Mouse (Mus musculus): ENCODE results near the gene Atf7. TPM values are rescaled to one million over a fixed set of nuclear protein-coding genes. Genes with fewer than 3 reads are reported as not detected.
"Not testable (repeated sequence)": the region's sequence is repeated elsewhere in the genome, so short reads cannot be mapped to it uniquely, and the experiment has no call there.

Atf7 gene
- polyA plus RNA-seq, 1 experiment from 2014 or later = 22.0 TPM

GRCm38 (mm10) chr15:102614224-102614623, 11.0 kb downstream of the Atf7 start:
- no peak overlapping the region for H3K4me2 ChIP-seq (replicated peaks)
- H3K4me1 ChIP-seq = no peaks in the 10 kb centered on the region
- H3K27me3 ChIP-seq (replicated peaks) = no peaks in the 10 kb centered on the region
- no peaks in the 10 kb centered on the region for H3K9me3 ChIP-seq
- H3K9ac ChIP-seq = no peak overlapping the region
- H3K4me3 ChIP-seq = no peak overlapping the region
- H3K27ac ChIP-seq = no peak overlapping the region
- H3K36me3 ChIP-seq = no peaks in the 10 kb centered on the region
- ATAC-seq (ENCODE audit: low FRiP score, low read depth) = no peak

- Histone ChIP-seq H3K36me3 (no peaks in the 10 kb centered on the region), H3K9me3 (no peaks in the 10 kb centered on the region), H3K4me2 (replicated peaks) (no peak overlapping the region), H3K4me3 (no peak overlapping the region), H3K9ac (no peak overlapping the region), H3K27me3 (replicated peaks) (no peaks in the 10 kb centered on the region), H3K27ac (no peak overlapping the region), H3K4me1 (no peaks in the 10 kb centered on the region)
- no peak for ATAC-seq (ENCODE audit: low FRiP score, low read depth)
Measured at GRCm38 (mm10) chr15:102612966-102613365, 12.3 kb downstream of the Atf7 start.

GRCm38 (mm10) chr15:102608586-102608985, 16.7 kb downstream of the Atf7 start:
- H3K27me3 ChIP-seq (replicated peaks); H3K4me1 ChIP-seq; H3K4me2 ChIP-seq (replicated peaks); ATAC-seq (ENCODE audit: low FRiP score, low read depth); H3K4me3 ChIP-seq; H3K27ac ChIP-seq; H3K9ac ChIP-seq; H3K36me3 ChIP-seq; H3K9me3 ChIP-seq: not testable (repeated sequence)
- 80% methylated on average over 1 of the region's 1 CpGs for WGBS

GRCm38 (mm10) chr15:102593996-102594656, 31.1 kb downstream of the Atf7 start:
- H3K4me1 ChIP-seq = peaks cover 8% of the 10 kb centered on the region
- H3K4me2 ChIP-seq (replicated peaks) = peak overlapping the region; percentile 25; the same call in 1 of the 2 replicates
- H3K9me3 ChIP-seq = no peaks in the 10 kb centered on the region
- no peak overlapping the region for H3K9ac ChIP-seq
- H3K36me3 ChIP-seq = no peaks in the 10 kb centered on the region
- WGBS = 29% methylated on average over 8 of the region's 8 CpGs
- H3K4me3 ChIP-seq = no peak overlapping the region
- no peak for ATAC-seq (ENCODE audit: low FRiP score, low read depth)
- H3K27me3 ChIP-seq (replicated peaks) = no peaks in the 10 kb centered on the region
- H3K27ac ChIP-seq = peak overlapping the region; percentile 15; the same call in 1 of the 2 replicates

- WGBS = 66% methylated on average over 1 of the region's 1 CpGs
Measured at GRCm38 (mm10) chr15:102592674-102593073, 32.6 kb downstream of the Atf7 start.

GRCm38 (mm10) chr15:102590567-102590966, 34.7 kb downstream of the Atf7 start:
- no peak for ATAC-seq (ENCODE audit: low FRiP score, low read depth)
- H3K9me3 ChIP-seq = no peaks in the 10 kb centered on the region
- 96% methylated on average over 1 of the region's 1 CpGs for WGBS
- no peak overlapping the region for H3K4me2 ChIP-seq (replicated peaks)
- peaks cover 8% of the 10 kb centered on the region for H3K4me1 ChIP-seq
- no peaks in the 10 kb centered on the region for H3K27me3 ChIP-seq (replicated peaks)
- H3K36me3 ChIP-seq = no peaks in the 10 kb centered on the region
- no peak overlapping the region for H3K9ac ChIP-seq
- no peak overlapping the region for H3K4me3 ChIP-seq
- no peak overlapping the region for H3K27ac ChIP-seq

More at GRCm38 (mm10) chr15:102592674-102593073, 32.6 kb downstream of the Atf7 start:
- H3K9me3 ChIP-seq = no peaks in the 10 kb centered on the region
- H3K27ac ChIP-seq = no peak overlapping the region
- peaks cover 8% of the 10 kb centered on the region for H3K4me1 ChIP-seq
- H3K27me3 ChIP-seq (replicated peaks) = no peaks in the 10 kb centered on the region
- no peaks in the 10 kb centered on the region for H3K36me3 ChIP-seq
- H3K4me2 ChIP-seq (replicated peaks) = no peak overlapping the region
- H3K4me3 ChIP-seq = no peak overlapping the region
- no peak for ATAC-seq (ENCODE audit: low FRiP score, low read depth)
- no peak overlapping the region for H3K9ac ChIP-seq

- H3K27ac ChIP-seq = no peak overlapping the region
- no peak overlapping the region for H3K9ac ChIP-seq
- peaks cover 12% of the 10 kb centered on the region for H3K4me1 ChIP-seq
- no peaks in the 10 kb centered on the region for H3K27me3 ChIP-seq (replicated peaks)
- no peak for ATAC-seq (ENCODE audit: low FRiP score, low read depth)
- WGBS = 97% methylated on average over 8 of the region's 8 CpGs
- no peaks in the 10 kb centered on the region for H3K9me3 ChIP-seq
- H3K36me3 ChIP-seq = no peaks in the 10 kb centered on the region
- no peak overlapping the region for H3K4me3 ChIP-seq
- no peak overlapping the region for H3K4me2 ChIP-seq (replicated peaks)
Measured at GRCm38 (mm10) chr15:102589826-102590225, 35.4 kb downstream of the Atf7 start.

GRCm38 (mm10) chr15:102585501-102585900, 39.8 kb downstream of the Atf7 start:
- Histone ChIP-seq H3K9me3 (no peaks in the 10 kb centered on the region), H3K27ac (no peak overlapping the region), H3K9ac (no peak overlapping the region), H3K36me3 (no peaks in the 10 kb centered on the region), H3K27me3 (replicated peaks) (no peaks in the 10 kb centered on the region), H3K4me2 (replicated peaks) (no peak overlapping the region), H3K4me3 (no peak overlapping the region), H3K4me1 (peaks cover 4% of the 10 kb centered on the region; the same call in 1 of the 2 replicates)
- 60% methylated on average over 5 of the region's 5 CpGs for WGBS
- ATAC-seq (ENCODE audit: low FRiP score, low read depth) = no peak

- H3K9me3 ChIP-seq = no peaks in the 10 kb centered on the region
- peaks cover 4% of the 10 kb centered on the region; the same call in 1 of the 2 replicates for H3K4me1 ChIP-seq
- H3K27ac ChIP-seq = 0 out of 2 replicates have a peak overlapping the region, but pooled peaks have one; percentile 29
- ATAC-seq (ENCODE audit: low FRiP score, low read depth) = no peak
- no peaks in the 10 kb centered on the region for H3K27me3 ChIP-seq (replicated peaks)
- H3K4me3 ChIP-seq = no peak overlapping the region
- 0 out of 2 replicates have a peak overlapping the region, but pooled peaks have one; percentile 24 for H3K4me2 ChIP-seq (replicated peaks)
- no peak overlapping the region for H3K9ac ChIP-seq
- WGBS = 32% methylated on average over 8 of the region's 8 CpGs
- H3K36me3 ChIP-seq = no peaks in the 10 kb centered on the region
Measured at GRCm38 (mm10) chr15:102583708-102584383, 41.4 kb downstream of the Atf7 start.

GRCm38 (mm10) chr15:102581205-102581604, 44.1 kb downstream of the Atf7 start:
- 79% methylated on average over 1 of the region's 1 CpGs for WGBS
- ATAC-seq (ENCODE audit: low FRiP score, low read depth) = no peak
- Histone ChIP-seq H3K4me3 (no peak overlapping the region), H3K9me3 (no peaks in the 10 kb centered on the region), H3K4me2 (replicated peaks) (no peak overlapping the region), H3K9ac (no peak overlapping the region), H3K4me1 (peaks cover 7% of the 10 kb centered on the region; the same call in 1 of the 2 replicates), H3K27me3 (replicated peaks) (no peaks in the 10 kb centered on the region), H3K27ac (no peak overlapping the region), H3K36me3 (no peaks in the 10 kb centered on the region)

- Histone ChIP-seq H3K4me1 (0 out of 2 replicates have a peak, but pooled peaks cover 3% of the 10 kb centered on the region), H3K9me3 (no peaks in the 10 kb centered on the region), H3K9ac (no peak overlapping the region), H3K27me3 (replicated peaks) (no peaks in the 10 kb centered on the region), H3K27ac (no peak overlapping the region), H3K36me3 (no peaks in the 10 kb centered on the region), H3K4me3 (no peak overlapping the region), H3K4me2 (replicated peaks) (no peak overlapping the region)
- no peak for ATAC-seq (ENCODE audit: low FRiP score, low read depth)
- WGBS = 92% methylated on average over 2 of the region's 2 CpGs
Measured at GRCm38 (mm10) chr15:102578351-102578750, 46.9 kb downstream of the Atf7 start.

- Histone ChIP-seq H3K9me3 (no peaks in the 10 kb centered on the region), H3K36me3 (no peaks in the 10 kb centered on the region), H3K4me1 (0 out of 2 replicates have a peak, but pooled peaks cover 3% of the 10 kb centered on the region), H3K9ac (no peak overlapping the region), H3K4me3 (no peak overlapping the region), H3K27ac (no peak overlapping the region), H3K27me3 (replicated peaks) (no peaks in the 10 kb centered on the region), H3K4me2 (replicated peaks) (no peak overlapping the region)
- ATAC-seq (ENCODE audit: low FRiP score, low read depth) = no peak
- WGBS = 74% methylated on average over 1 of the region's 1 CpGs
Measured at GRCm38 (mm10) chr15:102576972-102577371, 48.3 kb downstream of the Atf7 start.

Measured in neural tube, embryonic 12.5 days (tissue).